Mouse (Mus musculus): Measurements from ENCODE around the gene Phka2.

The Phka2 gene

GRCm38 (mm10) chrX:160598562-160599458 lies 96.8 kb downstream of the Phka2 start:
- DNase-seq (ENCODE audit: low spot score in 2 of 2): no peak

- no peak for DNase-seq (ENCODE audit: low spot score in 2 of 2)
These were observed 99.1 kb downstream of the Phka2 start for GRCm38 (mm10) chrX:160601053-160601452.

- DNase-seq (ENCODE audit: low spot score in 2 of 2): no peak
These were observed 100.8 kb downstream of the Phka2 start for GRCm38 (mm10) chrX:160602770-160603169.

- no peak for DNase-seq (ENCODE audit: low spot score in 2 of 2)
These were observed 101.3 kb downstream of the Phka2 start for GRCm38 (mm10) chrX:160603316-160603715.

GRCm38 (mm10) chrX:160603981-160604541 lies 102.1 kb downstream of the Phka2 start:
- DNase-seq (ENCODE audit: low spot score in 2 of 2): no peak

GRCm38 (mm10) chrX:160609849-160610248 lies 107.9 kb downstream of the Phka2 start:
- no peak for DNase-seq (ENCODE audit: low spot score in 2 of 2)

GRCm38 (mm10) chrX:160610482-160610881 lies 108.5 kb downstream of the Phka2 start:
- no peak for DNase-seq (ENCODE audit: low spot score in 2 of 2)

GRCm38 (mm10) chrX:160610882-160611644 lies 109.1 kb downstream of the Phka2 start:
- no peak for DNase-seq (ENCODE audit: low spot score in 2 of 2)
